In the genomic region with DNA sequence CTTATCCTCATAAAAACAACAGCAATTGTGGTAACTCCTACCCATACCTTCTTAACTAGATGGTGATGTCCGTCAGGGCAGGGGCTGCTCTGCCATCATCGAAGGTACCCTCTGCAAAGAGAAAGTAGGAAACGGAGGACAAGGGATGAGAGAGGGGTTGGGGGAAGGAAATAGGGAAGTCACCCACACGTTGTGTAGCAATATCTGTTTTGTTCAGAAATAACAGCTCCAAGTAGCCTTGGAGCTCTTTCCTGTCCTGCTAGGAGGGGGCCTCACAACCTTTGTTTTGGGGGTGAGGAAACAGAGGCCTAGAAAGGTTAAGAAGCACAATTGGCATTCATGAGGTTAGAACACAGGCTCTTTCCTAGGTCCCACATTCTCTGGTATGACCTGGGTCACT, we compare ENCODE assay signal across 23 mouse cellular contexts. TPM values are rescaled to one million over a fixed set of nuclear protein-coding genes. Genes with fewer than 3 reads are reported as not detected.
DNase-seq lines count a peak whose midpoint lies in the region; ATAC-seq and TF ChIP-seq lines count a peak whose summit lies in the region.
"Had no signal": no experiment of that assay in that cellular context is flagged by ENCODE, and none has a peak within 500 bp of the region (broad histone marks: within the 10 kb centered on the region; RNA-seq: fewer than 3 reads in every experiment).

No protein-coding gene starts in this region.

- peaks cover 8% of the 10 kb centered on the region for H3K4me1 ChIP-seq in bone marrow, adult 2 months (ENCODE audit: control insufficient read depth, insufficient read depth, low read length)
- H3K4me1 ChIP-seq in midbrain, postnatal 0 days (ENCODE audit: insufficient read depth, low read length), result no peaks in the 10 kb centered on the region

- no peak for TF ChIP-seq CTCF in bone marrow, adult 2 months (IDR thresholded peaks at IDR 0.05; ENCODE audit: control insufficient read depth, insufficient read depth, low read length)
- TF ChIP-seq CTCF in midbrain, postnatal 0 days (IDR thresholded peaks at IDR 0.05), result no peak

- TF ChIP-seq POLR2A in bone marrow, adult 2 months (IDR thresholded peaks at IDR 0.05; ENCODE audit: borderline replicate concordance, control insufficient read depth, low read depth, low read length), result no peak

- peak overlapping the region; percentile 60 for H3K4me3 ChIP-seq in bone marrow, adult 2 months (replicated peaks; ENCODE audit: control insufficient read depth, low read depth, low read length)
- H3K4me3 ChIP-seq in midbrain, postnatal 0 days (ENCODE audit: low read depth, low read length), result no peak overlapping the region
- H3K4me3 ChIP-seq: embryonic facial prominence, embryonic 13.5 days; forebrain, embryonic 12.5 days; heart, embryonic 10.5 days; hindbrain, embryonic 10.5 days had no signal

- H3K27me3 ChIP-seq in midbrain, postnatal 0 days (ENCODE audit: insufficient read depth, low read length), result no peaks in the 10 kb centered on the region
- H3K27me3 ChIP-seq: CH12.LX; embryonic facial prominence, embryonic 13.5 days; forebrain, embryonic 12.5 days; Patski had no signal

- H3K9ac ChIP-seq in midbrain, postnatal 0 days (replicated peaks; ENCODE audit: low read length, poor library complexity, severe bottlenecking), result no peak overlapping the region
- H3K9ac ChIP-seq: embryonic facial prominence, embryonic 13.5 days; forebrain, embryonic 12.5 days; hindbrain, embryonic 14.5 days had no signal

- no peaks in the 10 kb centered on the region for H3K36me3 ChIP-seq in midbrain, postnatal 0 days (ENCODE audit: insufficient read depth, low read length)
- H3K36me3 ChIP-seq: embryonic facial prominence, embryonic 13.5 days; forebrain, embryonic 12.5 days; heart, embryonic 10.5 days; hindbrain, embryonic 10.5 days had no signal

- no peak for DNase-seq in midbrain, postnatal 0 days (ENCODE audit: low spot score)
- DNase-seq in adrenal gland, postnatal 4 days (ENCODE audit: low spot score in 2 of 2), result no peak
- DNase-seq: adrenal gland, postnatal 25 days; cerebellum, adult 11-12 months; cerebellum, adult 9-10 months; cerebellum, postnatal 25 days; gastrocnemius, postnatal 25 days; heart, adult 18-20 months; heart, postnatal 10 days had no signal

- WGBS in bone marrow, adult 2 months, result 13% methylated on average over 4 of the region's 4 CpGs
- 89% methylated on average over 4 of the region's 4 CpGs for WGBS in midbrain, postnatal 0 days

- peak overlapping the region; percentile 89 for H3K27ac ChIP-seq in bone marrow, adult 2 months (ENCODE audit: control insufficient read depth, insufficient read depth, low read depth, low read length, poor library complexity)
- no peak overlapping the region for H3K27ac ChIP-seq in midbrain, postnatal 0 days (ENCODE audit: low read depth, low read length)
- H3K27ac ChIP-seq: embryonic facial prominence, embryonic 13.5 days; forebrain, embryonic 12.5 days; heart, embryonic 10.5 days; hindbrain, embryonic 10.5 days; hindbrain, embryonic 14.5 days had no signal

- H3K9me3 ChIP-seq in midbrain, postnatal 0 days (ENCODE audit: low read length), result no peaks in the 10 kb centered on the region
- H3K9me3 ChIP-seq: embryonic facial prominence, embryonic 13.5 days; forebrain, embryonic 12.5 days; heart, embryonic 10.5 days; hindbrain, embryonic 10.5 days had no signal

- peak; percentile 77 for ATAC-seq in common myeloid progenitor, adult 5-6 weeks (replicated peaks; ENCODE audit: low read depth, poor library complexity, severe bottlenecking)
- ATAC-seq in megakaryocyte, adult 5-6 weeks (ENCODE audit: poor library complexity, severe bottlenecking), result peak; percentile 75
- ATAC-seq in neutrophil, adult 5-6 weeks (ENCODE audit: extremely low read depth, insufficient number of reproducible peaks, low FRiP score, poor library complexity, severe bottlenecking), result 0 out of 2 replicates have a peak, but pooled peaks have one; percentile 25
- ATAC-seq in midbrain, postnatal 0 days (ENCODE audit: low FRiP score), result no peak
- ATAC-seq: forebrain, embryonic 16.5 days; Patski had no signal

- no peak overlapping the region for H3K4me2 ChIP-seq in midbrain, postnatal 0 days (ENCODE audit: low read depth, low read length, poor library complexity, severe bottlenecking)
- H3K4me2 ChIP-seq: embryonic facial prominence, embryonic 13.5 days; forebrain, embryonic 12.5 days; hindbrain, embryonic 14.5 days had no signal

RNA-seq across cellular contexts. Expression of a gene that starts 39.3 kb away (rescaled TPM):
- 1.3 TPM in 1 of 2 replicates, not detected in the other for polyA plus RNA-seq in bone marrow, adult 2 months (2011; ENCODE audit: insufficient read depth, insufficient read length, low replicate concordance, missing spikeins)
- 0.46 TPM in 1 of 2 replicates, not detected in the other for total RNA-seq in common myeloid progenitor, adult 5-6 weeks (2017)
- total RNA-seq in megakaryocyte, adult 5-6 weeks (2015), result not detected in 2 replicates
- not detected in 2 replicates for total RNA-seq in megakaryocyte, adult 5-6 weeks (2017)
- 0.25 TPM in 1 of 2 replicates, not detected in the other for total RNA-seq in neutrophil, adult 5-6 weeks (2017)
- total RNA-seq in midbrain, postnatal 0 days (2014; rRNA removed), result 0.22 and 0.61 TPM in 2 replicates
- polyA plus RNA-seq in midbrain, postnatal 0 days (2015; fragmentation: Nextera tagmentation; extraction: Ambion mirVana), result 0.47 and 0.48 TPM in 2 replicates
- total RNA-seq in adrenal gland, postnatal 4 days (2021), result 10 to 100 TPM; 14.8 to 21.0 TPM
- total RNA-seq: CH12.LX; gastrocnemius, adult 18-20 months had no signal
- polyA plus RNA-seq: activated CD4-positive, CD25-positive, alpha-beta regulatory T cell, adult 4 months had no signal
